Mouse (Mus musculus) gonadal fat pad, adult 2 months (tissue): ENCODE results near the gene Bahcc1. TPM values are rescaled to one million over a fixed set of nuclear protein-coding genes. Genes with fewer than 3 reads are reported as not detected.
A peak's percentile ranks its signal among the peaks of the same experiment; 100 is the strongest.

Source experiments
- DNase-seq: peaks from one replicate; pipeline ENCODE4 v3.0.0-alpha.2; 2012; ENCODE audit warnings: low read depth
- polyA plus RNA-seq: library from polyadenylated mRNA; depleted of rRNA; stranded (reverse); fragments of >200 nt; gene quantifications from 2 replicates; pipeline ENCODE4 v1.2.3, GENCODE M21; 2012

Bahcc1 gene
- polyA plus RNA-seq, 1 experiment, result 7.4 TPM

- DNase-seq, result no peak
Measured at GRCm38 (mm10) chr11:120228911-120229437, 3.8 kb upstream of the Bahcc1 start.

DNA sequence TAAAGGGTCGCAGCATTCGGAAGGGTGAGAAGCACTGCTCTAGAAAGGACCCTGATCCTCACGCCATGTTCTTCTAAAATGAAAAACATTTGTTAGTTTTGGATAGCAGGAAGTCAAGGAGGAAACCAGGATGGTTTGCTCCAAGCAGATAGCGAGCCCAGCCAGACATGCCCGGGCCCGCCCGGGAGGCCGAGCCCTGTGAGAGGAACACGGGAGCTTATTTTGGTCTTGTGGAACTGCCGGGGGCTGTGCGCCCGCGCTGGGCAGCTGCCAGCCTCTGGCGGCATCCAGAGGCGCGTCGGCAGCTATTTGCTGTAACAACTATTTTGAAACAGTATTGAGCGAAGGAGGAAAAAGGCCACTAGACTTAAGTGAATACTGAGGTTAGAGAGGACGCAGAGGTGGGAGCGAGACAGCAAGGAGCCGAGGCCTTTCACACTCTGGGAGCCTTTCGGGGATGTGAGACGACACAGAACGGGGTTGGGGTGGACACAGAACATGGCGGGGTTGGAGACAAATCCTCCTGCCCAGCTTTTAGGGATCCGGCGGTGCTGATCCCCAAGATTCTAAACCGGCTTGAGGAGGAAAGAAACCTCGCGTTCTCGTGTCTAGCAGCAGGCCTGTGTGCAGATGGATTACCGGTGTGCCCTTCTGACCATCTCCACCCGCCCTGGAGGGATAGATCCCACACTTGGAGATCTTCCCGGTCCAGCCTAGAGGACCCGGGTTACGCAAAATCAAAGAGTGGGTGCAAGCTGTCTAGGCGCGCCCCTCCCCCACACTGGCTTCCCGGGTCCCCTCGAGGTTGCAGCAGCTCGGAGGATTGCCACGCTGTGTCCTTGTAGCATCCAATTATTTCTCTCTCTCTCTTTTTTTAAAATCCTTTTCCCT, 2.6 kb upstream of the Bahcc1 start:
- DNase-seq, result peak; percentile 60

GRCm38 (mm10) chr11:120230841-120231370, 1.8 kb upstream of the Bahcc1 start:
- DNase-seq, result no peak

GRCm38 (mm10) chr11:120231379-120231778, 1.4 kb upstream of the Bahcc1 start:
- peak; percentile 89 for DNase-seq

GRCm38 (mm10) chr11:120233441-120234135, 841 bp downstream of the Bahcc1 start:
- no peak for DNase-seq

GRCm38 (mm10) chr11:120234136-120234775, 1.5 kb downstream of the Bahcc1 start:
- DNase-seq, result no peak

DNA sequence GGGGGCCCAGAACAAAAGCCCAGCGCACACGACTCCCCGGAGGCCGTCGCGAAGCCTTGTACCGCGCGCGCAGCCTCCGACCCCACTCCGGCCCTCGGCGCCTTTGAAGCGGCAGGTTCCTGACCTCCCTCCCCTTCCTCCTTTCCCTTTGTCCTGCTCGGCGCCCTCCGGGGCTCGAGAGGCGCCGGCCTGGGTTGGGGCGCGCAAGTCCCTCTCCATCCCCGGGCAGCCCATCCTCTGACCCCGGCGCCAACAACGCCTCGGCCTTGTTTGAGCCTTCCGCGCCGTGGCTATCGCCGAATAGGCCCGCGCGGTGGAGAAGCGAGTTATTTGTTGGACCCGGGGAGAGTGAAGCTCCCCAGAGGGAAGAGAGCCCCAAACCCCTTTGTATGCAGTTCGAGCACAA, 2.0 kb downstream of the Bahcc1 start:
- DNase-seq, result no peak

DNA sequence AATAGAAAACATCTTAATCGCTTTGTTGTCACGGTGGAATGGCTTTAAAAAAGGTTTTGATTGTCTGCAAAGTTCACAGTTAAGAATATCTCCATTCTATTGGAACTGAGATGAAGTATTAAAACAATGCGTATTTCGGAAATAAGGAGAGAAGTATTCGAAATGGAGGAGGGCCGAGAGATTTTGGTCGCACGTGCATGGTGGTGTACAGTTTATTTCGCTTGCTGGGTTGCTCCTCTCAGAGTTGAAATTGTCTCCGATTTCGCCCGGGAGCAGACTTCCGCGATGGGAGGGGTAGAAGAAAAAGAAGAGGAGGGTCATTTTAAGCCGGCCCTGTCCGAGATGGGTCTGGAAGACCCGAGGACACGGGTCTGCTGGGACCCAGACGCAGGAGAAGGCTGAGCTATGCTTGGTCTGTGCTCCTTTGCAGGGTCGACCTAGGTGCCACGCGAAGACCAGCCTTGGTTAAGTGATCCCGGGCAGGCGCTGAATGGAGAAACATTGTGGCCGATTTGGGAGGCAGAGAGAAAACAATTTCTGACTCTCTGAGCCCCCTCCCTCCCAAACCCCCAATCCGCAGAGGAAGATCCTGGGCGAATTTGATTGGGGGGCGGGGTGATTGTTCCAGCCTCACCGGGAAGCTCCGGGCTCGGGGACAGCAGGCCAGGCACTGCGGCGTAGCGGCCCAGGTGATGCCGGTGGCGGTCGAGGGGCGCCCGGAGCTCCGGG, 2.8 kb downstream of the Bahcc1 start:
- DNase-seq, result no peak

GRCm38 (mm10) chr11:120236114-120236437, 3.3 kb downstream of the Bahcc1 start:
- no peak for DNase-seq

- no peak for DNase-seq
Measured at GRCm38 (mm10) chr11:120236438-120237165, 3.9 kb downstream of the Bahcc1 start.

DNA sequence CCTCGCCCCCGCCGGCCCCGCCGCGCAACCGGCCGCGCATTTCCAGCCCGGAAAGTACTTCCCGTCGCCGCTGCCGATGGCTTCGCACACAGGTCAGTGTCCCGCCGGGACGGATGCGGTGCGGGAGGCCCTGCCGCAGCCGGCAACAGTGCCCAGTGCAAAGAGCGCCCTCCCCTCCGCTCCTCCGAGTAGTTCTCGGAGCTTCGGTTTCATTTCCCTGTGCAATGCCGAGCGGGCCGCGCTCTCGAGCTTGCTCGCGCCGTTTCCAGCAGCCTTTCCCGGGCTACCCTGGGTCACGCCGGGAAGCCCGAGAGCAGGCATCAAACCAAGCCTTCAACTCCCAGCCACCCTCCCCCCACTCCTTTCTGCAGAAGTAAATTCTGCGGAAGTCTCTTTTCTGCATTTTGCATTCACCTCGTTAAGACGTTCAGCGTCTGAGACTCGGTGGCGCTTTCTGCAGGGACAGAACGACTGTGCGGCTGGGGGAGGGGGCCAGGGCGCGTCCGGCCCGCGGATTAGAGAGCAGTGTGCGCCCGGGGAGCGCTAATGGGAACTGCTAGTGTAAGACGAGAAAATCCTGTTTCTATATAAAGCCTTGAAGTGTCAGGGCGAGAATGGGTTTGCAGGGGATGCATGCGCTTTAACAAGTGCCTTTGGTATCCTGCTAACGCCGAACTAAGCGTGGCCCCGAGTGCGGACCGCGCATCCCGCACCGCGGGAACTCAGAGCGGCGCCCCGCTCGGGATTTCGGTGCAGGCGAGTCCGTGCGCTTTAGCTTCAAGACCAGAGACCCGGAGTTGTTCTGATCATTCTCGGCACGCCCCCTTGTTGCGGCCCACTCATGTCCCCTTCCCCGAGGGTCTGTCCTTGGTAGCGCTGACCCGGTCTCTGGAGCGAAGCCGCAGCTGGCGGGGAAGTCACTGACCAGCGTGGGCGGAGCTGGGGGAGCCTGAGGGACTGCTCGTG, 4.7 kb downstream of the Bahcc1 start:
- no peak for DNase-seq

GRCm38 (mm10) chr11:120238306-120238705, 5.6 kb downstream of the Bahcc1 start:
- no peak for DNase-seq

- no peak for DNase-seq
Measured at GRCm38 (mm10) chr11:120238751-120239359, 6.1 kb downstream of the Bahcc1 start.

GRCm38 (mm10) chr11:120239581-120239991, 6.8 kb downstream of the Bahcc1 start:
- no peak for DNase-seq

GRCm38 (mm10) chr11:120240206-120240605, 7.5 kb downstream of the Bahcc1 start:
- no peak for DNase-seq

DNA sequence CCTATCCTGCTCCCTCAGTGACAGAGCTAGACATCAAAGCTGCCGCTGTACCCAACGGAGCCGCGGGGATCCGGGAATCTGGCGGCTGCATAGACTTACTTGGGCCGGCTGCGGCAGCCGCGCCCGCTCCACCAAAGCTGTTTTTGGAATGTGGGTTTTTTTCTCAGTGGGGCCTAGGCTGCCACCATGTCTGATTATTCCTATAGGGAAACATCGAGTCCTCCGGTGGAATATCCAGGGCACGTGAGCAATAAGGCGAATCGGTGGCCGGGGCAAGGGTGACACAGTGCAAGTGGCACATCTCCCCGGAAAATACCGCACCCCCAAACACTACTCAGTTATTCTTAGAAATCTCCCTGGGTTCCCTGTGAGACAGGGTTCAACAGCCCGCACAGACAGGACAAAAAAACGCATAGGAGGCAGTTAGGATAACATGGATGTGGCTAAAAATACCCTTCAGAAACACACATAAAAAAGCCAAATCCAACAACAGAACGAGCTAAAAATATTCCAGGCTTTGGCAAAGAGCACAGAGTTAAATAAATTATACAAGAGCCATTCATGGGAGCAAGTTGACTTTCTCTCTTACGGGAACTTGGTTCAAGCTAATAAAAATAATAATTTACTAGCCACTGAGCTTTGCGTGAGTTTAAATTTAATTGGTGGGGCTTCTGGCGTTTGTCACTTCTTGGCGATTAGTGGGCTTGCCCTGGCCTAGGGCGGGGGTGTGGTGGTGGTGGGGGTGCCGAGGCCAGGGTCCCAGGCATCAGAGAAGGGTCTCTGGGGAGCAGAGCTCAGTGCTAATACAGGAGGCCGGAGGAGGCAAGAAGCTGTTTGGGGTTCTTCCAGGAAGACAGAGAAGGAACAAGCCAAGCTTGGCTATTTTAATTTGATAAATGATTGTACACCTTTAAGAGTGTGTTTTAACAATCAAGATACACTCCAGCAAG, 8.5 kb downstream of the Bahcc1 start:
- DNase-seq, result no peak

- DNase-seq, result no peak
Measured at GRCm38 (mm10) chr11:120241981-120242725, 9.4 kb downstream of the Bahcc1 start.
